Mouse (Mus musculus) liver, adult 2 months (tissue): ENCODE data around the gene BC005624. TPM values are rescaled to one million over a fixed set of nuclear protein-coding genes. Genes with fewer than 3 reads are reported as not detected.
A peak's percentile ranks its signal among the peaks of the same experiment; 100 is the strongest.

Experiments used
- DNase-seq: peaks from one replicate; pipeline ENCODE4 v3.0.0-alpha.2; 2011; ENCODE audit warnings: low read depth, low spot score; ENCODE audit errors: extremely low read depth
- H3K27ac ChIP-seq: fragments of 200-500 bp; replicated peaks from 2 replicates; pipeline ENCODE4 v1.5.1; 2012; ENCODE audit warnings: low read depth, mild to moderate bottlenecking, control low read depth, inconsistent platforms, low read length; ENCODE audit not compliant: insufficient read depth
- H3K27me3 ChIP-seq: fragments of 200-500 bp; 2 replicates; pipeline ENCODE4 v1.6.1; 2012; ENCODE audit warnings: mild to moderate bottlenecking, moderate library complexity, low read length, inconsistent platforms; ENCODE audit not compliant: control insufficient read depth, insufficient read depth
- H3K36me3 ChIP-seq: fragments of 200-500 bp; 2 replicates; pipeline ENCODE4 v1.6.1; 2012; ENCODE audit warnings: low read length, inconsistent platforms; ENCODE audit not compliant: control insufficient read depth, insufficient read depth
- H3K4me1 ChIP-seq: fragments of 200-500 bp; 2 replicates; pipeline ENCODE4 v1.6.1; 2011; ENCODE audit warnings: low read length; ENCODE audit not compliant: control insufficient read depth, insufficient read depth
- H3K4me3 ChIP-seq: fragments of 200-500 bp; 2 replicates; pipeline ENCODE4 v1.5.1; 2011; ENCODE audit warnings: low read depth, mild to moderate bottlenecking, control low read depth, low read length, moderate library complexity; ENCODE audit not compliant: insufficient read depth
- H3K79me2 ChIP-seq: fragments of 200-500 bp; 2 replicates; pipeline ENCODE4 v1.6.1; 2012; ENCODE audit warnings: inconsistent platforms, mild to moderate bottlenecking, low read length, moderate library complexity; ENCODE audit not compliant: control insufficient read depth, insufficient read depth
- H3K9ac ChIP-seq: fragments of 200-500 bp; 2 replicates; pipeline ENCODE4 v1.6.1; 2012; ENCODE audit warnings: low read depth, mild to moderate bottlenecking, control low read depth, inconsistent platforms, low read length
- CTCF ChIP-seq: fragments of 200-500 bp; IDR thresholded peaks from 2 replicates; pipeline ENCODE4 v1.5.1; 2011; ENCODE audit warnings: low read depth, low read length, control low read depth
- POLR2A ChIP-seq: fragments of 200-500 bp; IDR thresholded peaks from 2 replicates; pipeline ENCODE4 v1.6.1; 2011; ENCODE audit warnings: low read length, control low read depth; ENCODE audit not compliant: insufficient read depth; ENCODE audit errors: extremely low read depth
- WGBS: fragments of 180-500 bp; shearing (Covaris S2); methylation state at CpG from one replicate; pipeline ENCODE4 v1.1.7; 2018; 5-methylcytosine and 5-hydroxymethylcytosine counted together
- polyA plus RNA-seq: library from polyadenylated mRNA; depleted of rRNA; stranded (reverse); fragments of >200 nt; gene quantifications from 2 replicates; pipeline ENCODE4 v1.2.3, GENCODE M21; 2012
- total RNA-seq: library from RNA; depleted of rRNA; stranded (reverse); fragments of >200 nt; gene quantifications from 2 replicates; pipeline ENCODE4 v1.2.3, GENCODE M21; 2014

The BC005624 gene
- total and polyA plus RNA-seq, 2 experiments: 11.7 to 16.6 TPM

GRCm38 (mm10) chr2:30990221-30990620, 8.2 kb upstream of the BC005624 start:
- H3K4me3 ChIP-seq: no peak overlapping the region
- H3K4me1 ChIP-seq: no peaks in the 10 kb centered on the region
- no peak overlapping the region for H3K9ac ChIP-seq
- no peak for TF ChIP-seq POLR2A
- no peak for TF ChIP-seq CTCF
- no peaks in the 10 kb centered on the region for H3K27me3 ChIP-seq
- no peaks in the 10 kb centered on the region for H3K36me3 ChIP-seq
- no peak for DNase-seq
- 81% methylated on average over 9 of the region's 9 CpGs for WGBS
- H3K79me2 ChIP-seq: no peaks in the 10 kb centered on the region
- H3K27ac ChIP-seq: no peak overlapping the region

GRCm38 (mm10) chr2:30985111-30986020, 3.4 kb upstream of the BC005624 start:
- WGBS: 49% methylated on average over 17 of the region's 17 CpGs

GRCm38 (mm10) chr2:30983024-30983423, 1.0 kb upstream of the BC005624 start:
- Histone ChIP-seq H3K4me3 (no peak overlapping the region), H3K27me3 (no peaks in the 10 kb centered on the region)
- 57% methylated on average over 7 of the region's 7 CpGs for WGBS

More at GRCm38 (mm10) chr2:30985111-30986020, 3.4 kb upstream of the BC005624 start:
- TF ChIP-seq POLR2A (no peak), CTCF (no peak)
- Histone ChIP-seq H3K36me3 (no peaks in the 10 kb centered on the region), H3K79me2 (no peaks in the 10 kb centered on the region; the same call in 1 of the 2 replicates), H3K4me1 (peaks cover 5% of the 10 kb centered on the region; the same call in 1 of the 2 replicates), H3K4me3 (no peak overlapping the region), H3K9ac (no peak overlapping the region), H3K27ac (no peak overlapping the region), H3K27me3 (no peaks in the 10 kb centered on the region)
- no peak for DNase-seq

GRCm38 (mm10) chr2:30967352-30968327, 14.4 kb downstream of the BC005624 start, which contains the start of gene Tor1a:
Gene Tor1a (minus strand): TSS chr2:30967933.
- Histone ChIP-seq H3K4me1 (peaks cover 30% of the 10 kb centered on the region), H3K4me3 (peak within 1 kb of the TSS; percentile 100), H3K79me2 (peaks cover 17% of the 10 kb centered on the region; the same call in 1 of the 2 replicates), H3K9ac (peak within 1 kb of the TSS; percentile 100), H3K27ac (peak within 1 kb of the TSS; percentile 98), H3K36me3 (peaks cover 9% of the 10 kb centered on the region), H3K27me3 (no peaks in the 10 kb centered on the region)
- DNase-seq: peak; percentile 75
- 2% methylated on average over 59 of the region's 59 CpGs for WGBS
- no peak for TF ChIP-seq CTCF
- peak; percentile 89 for TF ChIP-seq POLR2A

More at GRCm38 (mm10) chr2:30983024-30983423, 1.0 kb upstream of the BC005624 start:
- Histone ChIP-seq H3K9ac (no peak overlapping the region), H3K27ac (no peak overlapping the region), H3K36me3 (peaks cover under 1% of the 10 kb centered on the region; the same call in 1 of the 2 replicates), H3K79me2 (no peaks in the 10 kb centered on the region; the same call in 1 of the 2 replicates), H3K4me1 (peaks cover 5% of the 10 kb centered on the region; the same call in 1 of the 2 replicates)
- DNase-seq: no peak
- TF ChIP-seq CTCF (no peak), POLR2A (no peak)

DNA sequence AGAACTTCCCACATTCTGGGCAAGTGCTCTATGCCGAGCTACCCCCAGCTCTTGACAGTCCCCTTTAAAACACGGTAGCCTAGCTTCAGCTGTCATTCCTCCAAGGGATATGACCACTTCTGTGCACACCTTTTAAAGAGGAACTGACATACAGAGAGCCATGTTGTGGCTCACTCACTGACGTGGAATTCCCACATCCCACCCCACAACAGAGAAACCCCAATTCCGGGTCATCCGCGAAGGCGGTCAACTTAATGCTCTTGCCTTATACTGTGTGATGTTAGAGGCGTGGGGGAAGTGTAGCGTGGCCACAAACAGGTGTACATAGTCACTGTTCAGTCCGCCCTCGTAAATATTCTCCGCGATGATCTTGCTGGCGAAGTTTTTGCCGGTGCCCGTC, 15.2 kb downstream of the BC005624 start:
- Histone ChIP-seq H3K27ac (peak overlapping the region; percentile 98), H3K9ac (peak overlapping the region; percentile 100), H3K27me3 (no peaks in the 10 kb centered on the region), H3K4me1 (peaks cover 38% of the 10 kb centered on the region), H3K4me3 (peak overlapping the region; percentile 100), H3K36me3 (peaks cover 5% of the 10 kb centered on the region; the same call in 1 of the 2 replicates), H3K79me2 (peaks cover 21% of the 10 kb centered on the region; the same call in 1 of the 2 replicates)
- DNase-seq: peak; percentile 49
- 3% methylated on average over 16 of the region's 16 CpGs for WGBS
- TF ChIP-seq POLR2A (no peak), CTCF (no peak)
